Mouse (Mus musculus): ENCODE measurements at regions not wholly inside any gene's neighbourhood (a gene's known extent, or its start where the extent isn't known, plus 50 kb on each side); places are given as distances from the start of the nearest gene placed in this dataset.

GRCm38 (mm10) chr16:3231566-3231965 lies 359.3 kb upstream of the Olfr161 start:
- DNase-seq, result peak in 1 of 2 experiments; percentile 5

- DNase-seq, result no peak
Observed at GRCm38 (mm10) chr16:3232610-3233009, 358.2 kb upstream of the Olfr161 start.

DNA sequence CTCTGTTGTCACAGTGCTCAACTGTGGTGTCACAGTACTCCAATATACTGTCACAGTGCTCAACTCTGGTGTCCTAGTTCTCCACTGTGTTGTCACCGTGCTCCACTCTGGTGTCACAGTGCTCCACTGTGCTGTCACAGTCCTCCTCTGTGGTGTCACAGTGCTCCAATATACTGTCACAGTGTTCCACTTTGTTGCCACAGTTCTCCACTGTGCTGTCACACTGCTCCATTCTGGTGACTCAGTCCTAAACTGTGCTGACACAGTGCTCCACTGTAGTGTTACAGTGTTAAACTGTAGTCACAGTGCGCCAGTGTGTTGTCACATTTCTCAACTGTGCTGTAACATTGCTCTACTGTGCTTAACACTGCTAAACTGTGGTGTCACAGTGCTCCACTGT lies 356.8 kb upstream of the Olfr161 start:
- no peak for DNase-seq

DNA sequence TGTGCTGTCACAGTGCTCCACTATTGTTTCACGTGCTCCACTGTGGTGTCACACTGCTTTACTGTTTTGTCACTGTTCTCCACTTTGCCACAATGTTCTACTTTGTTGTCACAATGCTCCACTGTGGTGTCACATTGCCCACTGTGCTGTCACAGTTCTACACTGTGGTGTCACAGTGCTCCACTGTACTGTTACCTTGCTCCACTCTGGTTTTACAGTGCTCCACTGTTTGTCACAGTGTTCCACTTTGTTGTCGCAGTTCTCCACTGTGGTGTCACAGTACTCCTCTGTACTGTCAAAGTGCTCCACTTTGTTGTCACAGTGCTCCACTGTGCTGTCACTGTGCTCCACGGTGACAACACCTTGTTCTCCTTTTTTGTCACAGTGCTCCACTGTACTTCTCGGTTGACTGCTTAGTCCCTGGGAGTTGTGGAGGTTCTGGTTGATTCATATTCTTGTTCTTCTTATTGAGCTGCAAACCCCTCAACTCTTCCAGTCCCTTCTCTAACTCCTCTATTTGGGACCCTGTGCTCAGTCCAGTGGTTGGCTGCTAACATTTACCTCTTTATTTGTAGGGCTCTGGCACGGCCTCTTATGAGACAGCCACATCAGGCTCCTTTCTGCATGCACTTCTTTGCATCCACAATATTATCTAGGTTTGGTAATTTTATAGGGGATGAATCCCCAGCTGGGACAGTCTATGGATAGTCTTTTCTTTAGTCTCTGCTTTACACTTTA lies 349.7 kb upstream of the Olfr161 start:
- DNase-seq, result no peak

DNA sequence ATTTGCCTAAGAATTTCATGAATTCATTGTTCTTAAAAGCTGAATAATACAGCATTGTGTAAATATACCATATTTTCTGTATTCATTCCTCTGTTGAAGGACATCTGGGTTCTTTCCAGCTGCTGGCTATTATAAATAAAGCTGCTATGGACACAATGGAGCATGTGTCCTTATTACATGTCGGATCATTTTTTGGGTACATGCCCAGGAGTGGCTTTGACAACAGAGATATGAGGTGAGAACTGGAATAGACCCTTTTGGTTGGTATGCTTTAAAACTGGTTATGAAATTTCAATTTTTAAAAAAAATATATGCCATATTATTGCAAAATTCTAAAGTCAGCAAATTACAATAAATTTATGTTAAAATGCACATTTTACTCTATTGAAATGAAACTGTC lies 348.9 kb upstream of the Olfr161 start:
- DNase-seq, result no peak

DNA sequence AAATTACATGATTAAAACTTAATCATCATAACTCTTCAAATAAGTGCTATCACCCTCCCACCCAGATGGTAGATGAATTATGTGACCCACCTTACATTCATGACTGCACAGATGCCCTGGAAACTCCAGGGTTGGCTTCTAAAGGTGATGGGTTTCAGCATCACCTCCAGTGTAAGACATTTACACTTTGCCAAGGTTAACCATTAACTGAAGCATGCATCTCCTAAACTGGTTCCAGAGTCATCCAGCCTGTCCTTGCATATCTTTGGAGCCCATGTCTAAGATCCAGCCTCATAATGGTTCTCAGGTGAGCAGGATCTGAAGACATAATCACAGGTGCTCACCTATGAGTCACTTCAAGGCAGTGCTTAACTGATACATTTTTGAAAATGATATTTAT lies 344.4 kb upstream of the Olfr161 start:
- no peak for DNase-seq

DNA sequence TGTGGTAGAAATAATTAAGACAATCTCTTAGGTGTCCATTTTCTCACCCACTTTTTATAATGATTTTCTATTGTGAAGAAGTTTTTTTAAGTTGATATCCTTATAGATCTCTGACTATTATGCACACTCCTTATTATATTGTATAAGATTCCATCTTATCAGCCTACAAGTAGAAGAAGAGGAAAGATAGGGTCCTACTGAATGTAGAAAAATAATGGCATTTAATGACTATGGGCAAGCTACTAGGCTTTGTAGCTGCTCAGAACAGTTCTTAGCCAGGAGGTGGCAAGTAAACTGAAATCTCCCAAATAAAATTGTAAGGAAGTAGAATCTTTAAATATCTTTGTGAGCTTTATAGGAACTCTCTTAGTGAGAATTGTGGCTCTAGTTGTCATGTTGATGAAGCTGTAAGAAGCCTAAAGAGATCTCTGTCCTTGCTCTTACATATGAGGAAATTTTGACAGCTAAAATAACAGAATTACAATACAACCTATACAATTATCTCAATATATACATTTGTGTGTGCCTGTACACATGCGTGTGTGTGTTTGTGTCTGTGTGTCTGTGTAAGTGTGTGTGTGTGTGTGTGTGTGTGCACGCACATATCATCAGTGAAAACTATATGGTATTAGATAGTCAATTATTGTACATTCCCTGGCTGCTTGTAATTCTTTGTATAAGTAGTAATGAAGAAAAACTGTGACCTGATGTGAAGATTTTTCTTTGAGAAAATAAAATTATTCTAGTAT lies 343.7 kb upstream of the Olfr161 start:
- DNase-seq, result no peak

DNA sequence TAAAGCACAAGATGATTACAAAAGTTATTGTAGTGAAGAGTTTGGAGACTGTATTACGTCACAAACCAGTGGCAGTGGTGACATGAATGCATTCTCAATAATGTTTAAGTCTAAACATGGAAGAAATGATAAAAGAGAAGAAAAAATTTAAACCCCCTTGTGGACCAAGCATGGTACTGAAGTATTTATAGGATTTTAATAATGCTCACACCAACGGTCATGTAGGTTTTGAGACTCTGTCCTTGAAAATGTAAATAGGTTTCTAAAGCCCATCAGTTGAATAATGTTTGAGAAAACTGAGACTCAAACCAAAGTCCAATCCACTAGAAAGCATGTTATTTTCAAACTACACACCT lies 343.1 kb upstream of the Olfr161 start:
- DNase-seq, result no peak

- DNase-seq, result no peak
Observed at GRCm38 (mm10) chr16:3253885-3254284, 337.0 kb upstream of the Olfr161 start.

GRCm38 (mm10) chr16:3256051-3256450 lies 334.8 kb upstream of the Olfr161 start:
- DNase-seq, result no peak

- DNase-seq, result no peak
Observed at GRCm38 (mm10) chr16:3265351-3265750, 325.5 kb upstream of the Olfr161 start.

GRCm38 (mm10) chr16:3271819-3272490 lies 318.9 kb upstream of the Olfr161 start:
- no peak for DNase-seq

GRCm38 (mm10) chr16:3273427-3273826 lies 317.4 kb upstream of the Olfr161 start:
- DNase-seq, result no peak

Measured in spleen, adult 18-20 months (tissue).